Mouse (Mus musculus) spleen, adult 2 months (tissue): ENCODE results near the gene Ramp2. TPM values are rescaled to one million over a fixed set of nuclear protein-coding genes. Genes with fewer than 3 reads are reported as not detected.

Source experiments
- DNase-seq, 2 experiments: peaks; one replicate each; pipeline versions ENCODE4 v3.0.0 to v3.0.0-alpha.2; 2012 to 2021; ENCODE audit warnings: low spot score in 2 of 2, low read depth in 1 of 2
- H3K27ac ChIP-seq: fragments of 200-500 bp; 2 replicates; pipeline ENCODE4 v1.5.1; 2012; ENCODE audit warnings: low read length, inconsistent platforms; ENCODE audit not compliant: insufficient read depth
- H3K27me3 ChIP-seq: fragments of 200-500 bp; 2 replicates; pipeline ENCODE4 v1.6.1; 2012; ENCODE audit warnings: mild to moderate bottlenecking, moderate library complexity, low read length, inconsistent platforms; ENCODE audit not compliant: control insufficient read depth, insufficient read depth
- H3K36me3 ChIP-seq: fragments of 200-500 bp; 2 replicates; pipeline ENCODE4 v1.6.1; 2012; ENCODE audit warnings: mild to moderate bottlenecking, low read length, inconsistent platforms; ENCODE audit not compliant: control insufficient read depth, insufficient read depth
- H3K4me1 ChIP-seq: fragments of 200-500 bp; 2 replicates; pipeline ENCODE4 v1.6.1; 2011; ENCODE audit warnings: inconsistent platforms; ENCODE audit not compliant: control insufficient read depth, insufficient read depth, insufficient read length
- H3K4me3 ChIP-seq: fragments of 200-500 bp; 2 replicates; pipeline ENCODE4 v1.5.1; 2011; ENCODE audit warnings: mild to moderate bottlenecking, inconsistent platforms; ENCODE audit not compliant: insufficient read depth, insufficient read length; ENCODE audit errors: extremely low read depth
- CTCF ChIP-seq: fragments of 200-500 bp; IDR thresholded peaks from 2 replicates; pipeline ENCODE4 v1.5.1; 2011; ENCODE audit warnings: mild to moderate bottlenecking, inconsistent platforms; ENCODE audit not compliant: insufficient read depth, insufficient read length, insufficient replicate concordance; ENCODE audit errors: extremely low read depth
- POLR2A ChIP-seq: fragments of 200-500 bp; IDR thresholded peaks from 2 replicates; pipeline ENCODE4 v1.6.1; 2011; ENCODE audit warnings: low read depth, low read length, inconsistent platforms
- WGBS: fragments of 180-500 bp; shearing (Covaris S2); methylation state at CpG from one replicate; pipeline ENCODE4 v1.1.7; 2018; 5-methylcytosine and 5-hydroxymethylcytosine counted together
- polyA plus RNA-seq: library from polyadenylated mRNA; depleted of rRNA; stranded (reverse); fragments of >200 nt; gene quantifications from 2 replicates; pipeline ENCODE4 v1.2.3, GENCODE M21; 2012

Ramp2 gene
- polyA plus RNA-seq, 1 experiment: 59.7 TPM

DNA sequence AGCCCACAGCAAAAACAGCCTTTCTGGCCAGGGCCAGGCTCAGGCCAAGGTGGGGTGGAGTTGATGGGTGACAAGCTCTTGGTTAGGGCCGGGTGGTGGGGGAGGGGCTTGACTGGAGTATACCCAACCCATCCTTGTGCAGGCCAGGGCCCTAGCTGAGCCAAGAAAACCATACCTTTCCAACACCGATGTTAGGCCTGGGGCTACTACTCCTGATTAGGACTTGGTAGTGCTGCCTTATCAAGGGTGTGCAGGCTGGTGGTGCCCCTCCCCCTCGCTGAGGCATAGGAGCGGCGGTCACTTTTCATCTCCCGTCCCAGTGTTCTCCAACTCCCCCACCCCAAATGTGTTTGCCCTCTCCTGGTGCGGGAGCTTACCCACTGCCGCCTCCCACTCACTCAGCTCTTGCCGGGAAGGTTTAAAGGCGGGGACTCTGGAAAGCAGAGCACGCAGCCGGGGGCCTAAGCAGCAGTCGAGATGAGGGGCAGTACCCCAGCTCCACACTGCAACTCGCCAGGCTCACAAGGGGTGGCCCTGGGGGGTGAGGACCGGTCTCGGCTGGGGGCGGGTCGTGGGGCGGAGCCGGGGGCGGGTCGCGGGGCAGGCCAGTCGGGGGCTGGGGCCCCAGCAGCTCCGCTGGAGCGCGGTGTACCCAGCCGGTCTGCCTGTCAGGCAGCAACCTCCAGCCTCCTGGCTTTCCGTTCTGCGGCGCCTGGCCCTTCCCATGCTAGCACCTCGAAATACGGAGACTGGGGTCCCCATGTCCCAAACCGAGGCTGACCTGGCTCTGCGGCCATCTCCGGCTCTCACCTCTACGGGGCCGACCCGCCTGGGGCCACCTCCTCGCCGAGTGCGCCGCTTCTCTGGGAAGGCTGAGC, 14.4 kb downstream of the Ramp2 start, which contains the start of gene Wnk4:
TSS of gene Wnk4 (plus strand) at position 620 of the 878 bp plus-strand sequence.
- no peak for TF ChIP-seq POLR2A
- 2% methylated on average over 39 of the region's 43 CpGs for WGBS
- peak within 1 kb of the TSS; percentile 46 for H3K4me3 ChIP-seq
- H3K4me1 ChIP-seq: peaks cover 10% of the 10 kb centered on the region
- peaks cover 25% of the 10 kb centered on the region for H3K27me3 ChIP-seq
- no peak within 1 kb of the TSS for H3K27ac ChIP-seq
- no peak for DNase-seq
- peaks cover 10% of the 10 kb centered on the region for H3K36me3 ChIP-seq

DNA sequence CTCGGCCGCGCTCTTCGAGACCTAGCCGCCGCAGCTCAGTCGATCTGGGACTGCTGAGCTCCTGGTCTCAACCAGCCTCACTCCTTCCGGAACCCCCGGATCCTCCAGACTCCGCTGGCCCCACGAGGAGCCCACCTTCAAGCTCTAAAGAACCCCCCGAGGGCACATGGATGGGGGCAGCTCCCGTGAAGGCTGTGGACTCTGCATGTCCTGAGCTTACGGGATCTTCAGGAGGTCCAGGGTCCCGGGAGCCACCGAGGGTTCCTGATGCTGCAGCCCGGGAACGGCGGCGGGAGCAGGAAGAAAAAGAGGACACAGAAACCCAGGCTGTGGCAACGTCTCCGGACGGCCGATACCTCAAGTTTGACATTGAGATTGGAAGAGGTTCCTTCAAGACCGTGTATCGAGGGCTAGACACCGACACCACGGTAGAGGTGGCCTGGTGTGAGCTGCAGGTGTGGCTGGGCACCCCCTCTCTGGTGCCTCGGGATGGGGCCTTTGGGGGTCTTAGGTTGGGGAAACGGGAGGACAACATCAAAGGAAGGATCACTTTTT, 15.1 kb downstream of the Ramp2 start:
- Histone ChIP-seq H3K27me3 (peaks cover 28% of the 10 kb centered on the region), H3K36me3 (peaks cover 10% of the 10 kb centered on the region), H3K4me1 (peaks cover 10% of the 10 kb centered on the region), H3K27ac (no peak overlapping the region), H3K4me3 (peak overlapping the region; percentile 46; the same call in 1 of the 2 replicates)
- no peak for DNase-seq
- WGBS: 2% methylated on average over 30 of the region's 30 CpGs
- TF ChIP-seq CTCF: no peak
- TF ChIP-seq POLR2A: no peak

DNA sequence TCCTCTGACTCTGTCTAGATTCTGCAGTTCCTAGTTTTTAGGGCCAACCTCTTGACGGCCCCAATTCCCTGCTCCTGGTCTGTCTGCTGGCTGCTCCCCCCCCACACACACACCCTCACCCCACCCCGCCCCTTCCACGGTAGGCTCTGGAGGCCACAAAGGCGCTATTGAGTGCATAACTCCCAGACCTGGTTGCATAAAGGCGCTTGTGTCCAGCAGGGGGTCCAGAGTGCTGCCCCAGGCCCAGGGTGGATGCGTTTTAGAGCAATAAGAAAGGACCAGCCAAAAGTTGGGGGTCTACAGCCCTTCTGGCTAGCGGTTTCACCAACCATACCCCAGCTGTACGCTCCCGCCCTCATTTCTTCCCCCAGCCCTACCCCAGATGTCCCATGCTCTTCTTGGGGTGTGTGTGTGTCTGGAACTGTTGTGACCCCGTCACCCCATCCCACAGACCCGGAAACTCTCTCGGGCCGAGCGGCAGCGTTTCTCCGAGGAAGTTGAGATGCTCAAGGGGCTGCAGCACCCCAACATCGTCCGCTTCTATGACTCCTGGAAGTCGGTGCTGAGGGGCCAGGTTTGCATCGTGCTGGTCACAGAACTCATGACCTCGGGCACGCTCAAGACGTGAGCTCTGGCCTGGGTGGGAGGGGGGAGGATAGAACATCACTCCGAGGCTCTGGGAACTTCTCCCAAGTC, 16.6 kb downstream of the Ramp2 start:
- Histone ChIP-seq H3K4me1 (peaks cover 10% of the 10 kb centered on the region), H3K27ac (no peak overlapping the region), H3K4me3 (no peak overlapping the region), H3K36me3 (peaks cover 8% of the 10 kb centered on the region), H3K27me3 (peaks cover 28% of the 10 kb centered on the region)
- no peak for TF ChIP-seq CTCF
- TF ChIP-seq POLR2A: no peak
- 7% methylated on average over 24 of the region's 24 CpGs for WGBS
- no peak for DNase-seq

DNA sequence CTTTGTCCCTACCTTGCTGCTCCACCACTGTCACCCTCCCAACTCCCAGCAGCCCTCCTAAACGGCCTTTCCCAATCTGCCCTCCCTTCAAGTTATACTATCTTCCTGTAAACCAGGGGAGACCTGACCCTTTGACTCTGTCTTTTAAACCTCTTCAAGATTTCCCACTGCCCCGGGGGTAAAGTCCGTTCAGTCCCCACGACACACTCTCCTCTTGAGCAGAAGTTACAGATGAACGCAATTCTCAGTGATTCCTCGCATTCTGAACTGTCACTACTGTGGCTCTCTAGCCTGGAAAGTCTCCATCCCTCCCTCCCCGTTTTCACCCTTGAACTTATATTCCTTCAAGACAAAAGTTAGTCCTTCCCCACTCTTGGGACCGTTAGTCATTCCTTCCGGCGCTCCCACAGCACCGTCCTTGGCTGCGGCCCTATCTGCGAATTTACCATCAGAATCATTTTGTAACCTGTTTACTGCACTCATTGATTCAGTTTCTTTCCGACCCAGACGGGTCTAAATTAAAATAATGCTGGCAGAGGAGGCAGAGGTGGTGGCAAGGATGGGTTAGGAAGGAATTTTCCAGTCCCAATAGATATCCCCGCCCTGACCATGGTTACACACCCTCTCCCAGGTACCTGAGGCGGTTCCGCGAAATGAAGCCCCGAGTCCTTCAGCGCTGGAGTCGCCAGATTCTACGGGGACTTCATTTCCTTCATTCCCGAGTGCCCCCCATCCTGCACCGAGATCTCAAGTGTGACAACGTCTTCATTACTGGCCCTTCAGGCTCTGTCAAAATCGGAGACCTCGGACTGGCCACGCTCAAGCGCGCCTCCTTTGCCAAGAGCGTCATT, 17.5 kb downstream of the Ramp2 start:
- Histone ChIP-seq H3K4me1 (peaks cover 10% of the 10 kb centered on the region), H3K27ac (no peak overlapping the region), H3K36me3 (peaks cover 2% of the 10 kb centered on the region; the same call in 1 of the 2 replicates), H3K4me3 (no peak overlapping the region), H3K27me3 (peaks cover 28% of the 10 kb centered on the region)
- TF ChIP-seq CTCF: no peak
- no peak for TF ChIP-seq POLR2A
- WGBS: 20% methylated on average over 32 of the region's 32 CpGs
- no peak for DNase-seq

DNA sequence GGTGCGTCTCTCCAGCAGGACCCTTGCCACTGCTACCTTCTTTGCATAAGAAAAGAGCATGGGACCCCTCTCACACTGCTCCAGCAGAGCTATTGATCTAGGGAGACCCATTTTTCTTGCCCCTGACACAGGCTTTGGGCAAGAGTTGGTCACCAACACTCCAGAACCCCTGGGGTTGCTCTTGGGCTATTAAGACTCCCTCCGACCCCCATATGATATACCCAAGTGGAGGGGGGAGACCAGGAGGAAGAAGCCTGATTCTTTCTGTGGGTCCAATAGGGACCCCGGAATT, 18.1 kb downstream of the Ramp2 start:
- Histone ChIP-seq H3K4me3 (no peak overlapping the region), H3K36me3 (peaks cover 2% of the 10 kb centered on the region; the same call in 1 of the 2 replicates)

DNA sequence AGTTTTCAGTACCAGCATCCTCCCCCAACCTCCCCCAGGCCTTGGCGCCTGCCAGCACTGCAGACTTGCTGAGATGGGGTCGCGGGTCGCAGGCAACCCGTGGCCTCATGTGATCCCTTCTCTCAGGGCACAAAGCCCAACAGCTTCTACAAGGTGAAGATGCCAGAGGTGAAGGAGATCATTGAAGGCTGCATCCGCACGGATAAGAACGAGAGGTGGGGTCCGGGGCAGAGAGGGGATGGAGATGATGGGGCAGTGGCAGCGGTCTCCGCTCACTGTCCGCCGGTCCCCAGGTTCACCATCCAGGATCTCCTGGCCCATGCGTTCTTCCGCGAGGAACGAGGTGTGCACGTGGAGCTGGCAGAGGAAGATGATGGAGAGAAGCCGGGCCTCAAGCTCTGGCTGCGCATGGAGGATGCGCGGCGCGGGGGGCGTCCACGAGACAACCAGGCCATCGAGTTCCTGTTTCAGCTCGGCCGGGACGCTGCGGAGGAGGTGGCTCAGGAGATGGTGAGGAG, 19.2 kb downstream of the Ramp2 start:
- Histone ChIP-seq H3K27me3 (peaks cover 28% of the 10 kb centered on the region), H3K4me1 (peaks cover 8% of the 10 kb centered on the region), H3K4me3 (no peak overlapping the region)

More for the DNA sequence above, 18.1 kb downstream of the Ramp2 start:
- H3K27ac ChIP-seq: no peak overlapping the region
- TF ChIP-seq POLR2A (no peak), CTCF (no peak)
- H3K27me3 ChIP-seq: peaks cover 28% of the 10 kb centered on the region
- peaks cover 10% of the 10 kb centered on the region for H3K4me1 ChIP-seq
- 38% methylated on average over 3 of the region's 3 CpGs for WGBS
- DNase-seq: no peak

More for the DNA sequence above, 19.2 kb downstream of the Ramp2 start:
- 17% methylated on average over 31 of the region's 31 CpGs for WGBS
- Histone ChIP-seq H3K36me3 (no peaks in the 10 kb centered on the region), H3K27ac (no peak overlapping the region)
- TF ChIP-seq CTCF (no peak), POLR2A (no peak)
- no peak for DNase-seq
